Mouse (Mus musculus): ENCODE results near the gene Bglap. TPM values are rescaled to one million over a fixed set of nuclear protein-coding genes. Genes with fewer than 3 reads are reported as not detected.

Bglap gene
- polyA plus RNA-seq, 1 experiment: not detected

DNA sequence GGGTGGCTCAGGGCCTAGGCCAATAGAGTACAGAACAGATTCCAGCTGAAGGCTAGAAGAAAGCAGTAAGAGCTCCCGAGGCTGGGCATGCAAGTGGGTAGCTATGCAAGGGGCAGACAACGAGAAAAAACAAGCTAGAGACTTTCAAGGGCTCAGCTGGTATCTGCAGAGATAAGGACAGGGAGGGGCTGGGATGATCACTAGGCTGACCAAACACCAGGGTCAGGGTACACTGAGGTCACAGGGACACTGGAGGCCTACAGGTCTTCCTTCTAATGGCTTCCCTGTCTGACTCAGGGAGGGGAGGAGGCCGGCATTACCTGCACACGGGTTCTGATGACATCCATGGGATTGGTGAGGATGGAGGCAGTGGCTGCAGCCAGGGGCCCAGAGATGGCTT is 31.4 kb upstream of the Bglap start:
- no peak for DNase-seq
- H3K4me1 ChIP-seq (ENCODE audit: control insufficient read depth, insufficient read depth, low read length): 0 out of 2 replicates have a peak, but pooled peaks cover 3% of the 10 kb centered on the region
- TF ChIP-seq POLR2A (IDR thresholded peaks at IDR 0.05; ENCODE audit: borderline replicate concordance, extremely low read depth, low read depth, low read length): no peak
- no peak for TF ChIP-seq CTCF (IDR thresholded peaks at IDR 0.05; ENCODE audit: insufficient read depth, low read length)
- 67% methylated on average over 4 of the region's 4 CpGs for WGBS
- no peak overlapping the region for H3K4me3 ChIP-seq (replicated peaks; ENCODE audit: extremely low read depth, low read depth, low read length)

DNA sequence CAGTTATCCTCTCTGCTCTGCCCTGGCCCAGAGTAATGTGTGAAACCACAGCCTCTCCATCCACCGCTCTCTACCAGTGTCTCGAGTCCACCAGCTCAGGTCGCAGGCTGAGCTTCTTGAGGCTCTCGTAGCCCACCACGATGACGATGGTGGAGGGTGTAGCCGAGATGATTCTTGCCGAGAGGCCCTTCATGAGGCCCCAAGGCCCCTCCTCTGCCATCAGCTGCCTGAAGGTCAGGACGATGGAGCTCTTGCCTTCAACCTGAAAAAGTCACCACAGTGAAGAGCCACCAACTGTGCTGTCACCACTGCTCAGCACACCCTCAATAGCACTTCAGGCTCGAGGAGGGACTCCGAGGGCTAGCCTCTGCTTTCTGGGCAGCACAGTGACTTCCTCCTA is 28.4 kb upstream of the Bglap start:
- no peak for TF ChIP-seq POLR2A (IDR thresholded peaks at IDR 0.05; ENCODE audit: borderline replicate concordance, extremely low read depth, low read depth, low read length)
- TF ChIP-seq CTCF (IDR thresholded peaks at IDR 0.05; ENCODE audit: insufficient read depth, low read length): no peak
- 82% methylated on average over 11 of the region's 11 CpGs for WGBS
- DNase-seq: no peak
- H3K4me3 ChIP-seq (replicated peaks; ENCODE audit: extremely low read depth, low read depth, low read length): no peak overlapping the region
- peaks cover 7% of the 10 kb centered on the region for H3K4me1 ChIP-seq (ENCODE audit: control insufficient read depth, insufficient read depth, low read length)

DNA sequence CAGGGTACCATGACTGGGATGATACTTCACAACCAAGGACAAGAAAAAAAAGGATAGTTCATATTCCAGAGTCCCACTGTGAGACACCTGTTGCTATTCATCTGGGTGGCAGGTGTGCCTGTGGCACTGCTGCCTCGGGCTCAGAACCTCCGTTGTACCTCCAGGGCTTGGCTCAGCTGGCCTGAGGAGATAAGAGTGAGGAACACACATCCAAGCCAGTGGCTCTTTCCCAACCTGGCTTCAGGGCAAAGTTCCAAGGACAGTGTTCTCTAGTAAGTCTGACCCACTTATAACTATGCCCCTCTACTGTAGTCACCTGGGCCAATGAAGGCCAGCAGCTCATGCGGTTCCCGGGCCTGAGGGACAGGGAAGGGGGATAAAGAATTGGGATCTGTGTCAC is 27.4 kb upstream of the Bglap start:
- peaks cover 7% of the 10 kb centered on the region for H3K4me1 ChIP-seq (ENCODE audit: control insufficient read depth, insufficient read depth, low read length)
- no peak for DNase-seq
- no peak overlapping the region for H3K4me3 ChIP-seq (replicated peaks; ENCODE audit: extremely low read depth, low read depth, low read length)
- WGBS: 76% methylated on average over 4 of the region's 4 CpGs
- TF ChIP-seq POLR2A (IDR thresholded peaks at IDR 0.05; ENCODE audit: borderline replicate concordance, extremely low read depth, low read depth, low read length): no peak
- TF ChIP-seq CTCF (IDR thresholded peaks at IDR 0.05; ENCODE audit: insufficient read depth, low read length): no peak

DNA sequence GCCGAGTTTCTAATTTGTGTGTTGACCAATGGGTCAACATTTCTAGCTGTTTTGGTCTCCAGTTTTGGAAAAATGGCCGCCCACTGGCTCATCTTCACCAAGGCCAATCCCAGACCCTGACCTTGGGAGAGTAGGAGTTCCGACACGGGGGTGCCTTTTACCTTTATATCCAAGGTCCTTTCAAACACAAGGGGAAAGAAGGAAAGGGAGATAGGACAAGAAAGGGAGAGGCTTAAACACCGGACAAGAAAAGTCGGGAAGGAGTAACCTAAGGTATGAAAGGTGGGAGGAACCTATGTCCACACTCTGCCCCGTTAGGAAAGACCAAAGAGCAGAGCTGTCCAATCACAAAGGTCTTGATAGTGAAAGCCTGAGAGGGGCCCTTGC is 26.4 kb upstream of the Bglap start:
- WGBS: 19% methylated on average over 7 of the region's 7 CpGs
- peaks cover 7% of the 10 kb centered on the region for H3K4me1 ChIP-seq (ENCODE audit: control insufficient read depth, insufficient read depth, low read length)
- no peak for TF ChIP-seq CTCF (IDR thresholded peaks at IDR 0.05; ENCODE audit: insufficient read depth, low read length)
- TF ChIP-seq POLR2A (IDR thresholded peaks at IDR 0.05; ENCODE audit: borderline replicate concordance, extremely low read depth, low read depth, low read length): no peak
- H3K4me3 ChIP-seq (replicated peaks; ENCODE audit: extremely low read depth, low read depth, low read length): peak overlapping the region; percentile 35
- DNase-seq: peak; percentile 27

DNA sequence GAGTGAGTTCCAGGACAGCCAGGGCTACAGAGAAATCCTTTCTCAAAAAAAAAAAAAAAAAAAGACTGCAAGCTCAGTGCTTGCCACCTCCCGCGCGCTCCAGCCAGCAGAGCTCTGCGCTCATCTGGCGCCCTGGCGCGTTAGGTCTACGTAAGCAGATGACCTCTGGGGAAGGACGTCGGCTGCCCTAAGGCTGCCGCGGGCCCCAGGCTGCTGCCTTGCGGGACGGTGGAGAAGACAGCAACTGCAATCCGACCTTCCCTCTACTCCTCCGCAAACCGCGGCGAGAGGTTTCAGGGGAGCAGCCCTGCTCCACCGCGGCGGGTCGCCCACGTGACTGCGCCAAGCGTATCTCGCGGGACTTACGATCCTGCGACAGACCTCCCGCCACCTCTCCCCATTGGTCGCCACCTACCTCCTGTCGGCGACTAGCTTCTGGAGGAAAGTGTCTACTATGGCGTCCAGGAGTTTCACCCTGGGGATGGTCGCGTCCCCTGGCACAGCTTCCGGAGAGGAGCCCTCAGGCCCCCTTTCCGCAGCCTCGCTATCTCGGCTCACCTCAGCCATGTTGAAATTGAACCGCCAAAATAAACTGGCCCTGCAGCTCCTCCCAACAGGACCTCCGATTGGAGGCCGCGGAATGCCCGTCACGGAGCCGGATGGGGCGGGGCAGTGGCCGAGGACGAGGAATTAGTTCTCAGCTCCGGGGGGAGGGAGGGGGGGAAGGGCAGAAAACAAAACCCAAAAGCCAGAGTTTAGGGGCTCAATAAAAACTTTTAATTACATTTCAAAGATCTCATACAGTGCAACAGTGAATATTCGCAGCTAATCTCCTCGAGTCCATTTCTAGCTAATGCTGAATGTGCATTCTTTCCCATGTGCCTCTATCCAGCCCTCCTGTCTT is 25.7 kb upstream of the Bglap start, which contains the start of gene Pmf1:
Gene Pmf1 (minus strand): TSS at position 591 of the 904 bp plus-strand sequence.
- TF ChIP-seq POLR2A (IDR thresholded peaks at IDR 0.05; ENCODE audit: borderline replicate concordance, extremely low read depth, low read depth, low read length) (peak; percentile 95), CTCF (IDR thresholded peaks at IDR 0.05; ENCODE audit: insufficient read depth, low read length) (no peak)
- DNase-seq: peak; percentile 92
- under 1% methylated on average over 54 of the region's 54 CpGs for WGBS
- Histone ChIP-seq H3K4me1 (ENCODE audit: control insufficient read depth, insufficient read depth, low read length) (peaks cover 7% of the 10 kb centered on the region), H3K4me3 (replicated peaks; ENCODE audit: extremely low read depth, low read depth, low read length) (peak within 1 kb of the TSS; percentile 99)

DNA sequence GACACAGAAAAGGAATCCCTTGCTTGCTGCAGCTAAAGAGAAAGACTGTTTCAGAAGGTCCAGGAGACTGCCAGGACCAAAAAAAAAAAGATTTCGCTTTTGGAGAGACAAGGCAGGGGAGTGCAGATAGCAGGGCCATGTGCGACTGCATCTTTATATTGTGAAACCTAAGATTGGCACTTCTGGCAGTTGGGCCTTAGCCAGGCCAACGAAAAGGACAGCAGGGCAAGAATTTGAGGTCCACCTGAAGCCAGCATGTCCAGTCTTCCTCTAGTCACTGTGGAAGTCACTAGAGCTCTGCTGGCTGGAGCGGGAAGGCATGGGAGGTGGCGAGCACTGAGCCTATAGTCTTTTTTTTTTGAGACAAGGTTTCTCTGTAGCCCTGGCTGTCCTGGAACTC is 24.7 kb upstream of the Bglap start:
- no peak for DNase-seq
- H3K4me3 ChIP-seq (replicated peaks; ENCODE audit: extremely low read depth, low read depth, low read length): no peak overlapping the region

DNA sequence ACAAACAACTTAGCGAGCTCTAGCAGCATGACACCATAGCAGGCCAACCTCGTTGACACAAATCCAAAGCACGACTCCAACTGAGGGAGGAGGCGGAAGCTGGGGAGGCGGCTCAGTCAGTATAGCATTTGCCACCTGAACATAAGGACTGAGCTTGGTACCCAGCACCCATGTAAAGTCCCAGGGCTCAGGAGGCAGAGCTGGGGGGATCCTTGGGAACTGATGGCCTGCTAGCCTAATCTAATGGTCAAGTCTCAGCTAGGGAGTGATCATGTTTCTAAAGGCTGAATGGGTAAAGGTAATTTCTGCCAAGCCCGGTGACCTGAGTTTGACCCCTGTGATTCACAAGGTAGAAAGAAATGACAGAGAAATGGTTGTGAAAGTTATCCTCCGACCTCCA is 23.3 kb upstream of the Bglap start:
- WGBS: 52% methylated on average over 7 of the region's 7 CpGs
- TF ChIP-seq CTCF (IDR thresholded peaks at IDR 0.05; ENCODE audit: insufficient read depth, low read length): no peak
- no peak for TF ChIP-seq POLR2A (IDR thresholded peaks at IDR 0.05; ENCODE audit: borderline replicate concordance, extremely low read depth, low read depth, low read length)

More for the DNA sequence above, 24.7 kb upstream of the Bglap start:
- peaks cover 7% of the 10 kb centered on the region for H3K4me1 ChIP-seq (ENCODE audit: control insufficient read depth, insufficient read depth, low read length)
- no peak for TF ChIP-seq CTCF (IDR thresholded peaks at IDR 0.05; ENCODE audit: insufficient read depth, low read length)
- TF ChIP-seq POLR2A (IDR thresholded peaks at IDR 0.05; ENCODE audit: borderline replicate concordance, extremely low read depth, low read depth, low read length): no peak
- WGBS: 43% methylated on average over 5 of the region's 5 CpGs

DNA sequence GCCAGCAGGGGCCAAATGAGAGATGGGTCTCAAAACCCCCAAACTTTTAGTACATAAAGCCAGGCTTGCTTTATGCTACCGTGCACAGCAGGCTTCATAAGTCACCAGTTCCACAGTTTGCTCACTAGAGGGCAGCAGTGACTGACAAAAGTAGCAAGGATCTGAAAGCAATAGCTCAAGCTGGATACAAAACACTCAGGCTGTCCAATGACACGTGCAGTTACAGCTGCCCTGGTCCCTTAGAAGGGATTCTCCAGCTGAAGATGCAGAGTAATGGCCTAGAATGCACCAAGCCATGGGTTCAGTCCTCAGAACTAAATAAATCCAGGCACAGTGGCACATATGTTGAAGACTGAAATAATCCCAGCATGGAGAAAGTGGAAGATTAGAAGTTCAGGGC is 22.8 kb upstream of the Bglap start:
- Histone ChIP-seq H3K4me3 (replicated peaks; ENCODE audit: extremely low read depth, low read depth, low read length) (no peak overlapping the region), H3K4me1 (ENCODE audit: control insufficient read depth, insufficient read depth, low read length) (peaks cover 7% of the 10 kb centered on the region)
- TF ChIP-seq CTCF (IDR thresholded peaks at IDR 0.05; ENCODE audit: insufficient read depth, low read length): peak; percentile 56
- TF ChIP-seq POLR2A (IDR thresholded peaks at IDR 0.05; ENCODE audit: borderline replicate concordance, extremely low read depth, low read depth, low read length): no peak
- 2% methylated on average over 2 of the region's 2 CpGs for WGBS
- DNase-seq: peak; percentile 41

More for the DNA sequence above, 23.3 kb upstream of the Bglap start:
- H3K4me1 ChIP-seq (ENCODE audit: control insufficient read depth, insufficient read depth, low read length): peaks cover 7% of the 10 kb centered on the region
- DNase-seq: no peak
- no peak overlapping the region for H3K4me3 ChIP-seq (replicated peaks; ENCODE audit: extremely low read depth, low read depth, low read length)

DNA sequence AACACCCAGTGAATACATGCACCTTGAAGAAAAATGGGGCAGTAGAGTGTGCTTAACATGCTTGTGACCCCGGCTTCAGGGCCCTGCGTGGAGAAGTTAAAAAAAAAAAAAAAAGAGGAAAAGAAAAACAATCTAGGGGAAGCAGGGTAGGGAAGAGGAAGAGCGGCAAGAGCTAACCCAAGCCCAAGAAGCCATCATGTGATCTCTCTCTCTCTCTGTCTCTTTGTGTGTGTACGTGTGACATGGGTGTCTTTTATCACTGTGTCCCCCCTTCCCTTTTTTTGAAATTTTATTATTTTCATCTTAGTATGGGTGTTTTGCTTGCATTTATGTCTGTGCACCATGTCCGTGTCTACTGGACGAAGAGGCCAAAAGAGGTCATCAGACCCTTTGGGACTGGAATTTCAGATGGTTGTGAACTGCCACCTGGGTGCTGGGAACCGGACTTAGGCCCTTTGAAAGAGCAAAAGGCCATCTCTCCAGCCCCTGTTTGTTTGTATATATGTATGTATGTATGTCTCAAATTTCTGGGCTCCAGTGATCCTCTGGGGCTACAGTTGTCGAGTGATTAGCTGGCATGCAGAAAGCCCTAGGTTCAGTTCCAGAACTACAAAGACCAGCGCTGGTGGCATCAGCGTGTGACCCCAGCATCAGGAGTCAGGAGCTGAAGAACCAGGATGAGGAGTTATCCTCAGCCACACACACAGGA is 19.4 kb upstream of the Bglap start:
- TF ChIP-seq CTCF (IDR thresholded peaks at IDR 0.05; ENCODE audit: insufficient read depth, low read length): no peak
- no peak for TF ChIP-seq POLR2A (IDR thresholded peaks at IDR 0.05; ENCODE audit: borderline replicate concordance, extremely low read depth, low read depth, low read length)
- no peaks in the 10 kb centered on the region for H3K4me1 ChIP-seq (ENCODE audit: control insufficient read depth, insufficient read depth, low read length)
- H3K4me3 ChIP-seq (replicated peaks; ENCODE audit: extremely low read depth, low read depth, low read length): no peak overlapping the region
- WGBS: 89% methylated on average over 10 of the region's 10 CpGs
- DNase-seq: no peak

Data from lung, adult 2 months (tissue).